Mouse (Mus musculus): Measurements from ENCODE around the gene Abcd3. TPM values are rescaled to one million over a fixed set of nuclear protein-coding genes. Genes with fewer than 3 reads are reported as not detected.
A peak's percentile ranks its signal among the peaks of the same experiment; 100 is the strongest.

The Abcd3 gene
- polyA plus RNA-seq, 1 experiment = 4.2 TPM

GRCm38 (mm10) chr3:121738742-121739342, 76.3 kb downstream of the Abcd3 start:
- no peaks in the 10 kb centered on the region for H3K27me3 ChIP-seq (ENCODE audit: control insufficient read depth, insufficient read depth, low read length)
- no peak overlapping the region for H3K27ac ChIP-seq (ENCODE audit: control insufficient read depth, insufficient read depth, low read depth, low read length)
- no peak overlapping the region for H3K4me3 ChIP-seq (ENCODE audit: control insufficient read depth, low read depth, low read length)
- no peaks in the 10 kb centered on the region for H3K36me3 ChIP-seq (ENCODE audit: control insufficient read depth, insufficient read depth, low read length)
- TF ChIP-seq CTCF (IDR thresholded peaks at IDR 0.05; ENCODE audit: control insufficient read depth, insufficient read depth, insufficient replicate concordance, low read depth, low read length) (no peak), POLR2A (IDR thresholded peaks at IDR 0.05; ENCODE audit: control insufficient read depth, low read depth, low read length) (no peak)
- H3K4me1 ChIP-seq (ENCODE audit: control insufficient read depth, insufficient read depth, low read length) = no peaks in the 10 kb centered on the region

- H3K4me3 ChIP-seq (ENCODE audit: control insufficient read depth, low read depth, low read length) = no peak overlapping the region
- TF ChIP-seq CTCF (IDR thresholded peaks at IDR 0.05; ENCODE audit: control insufficient read depth, insufficient read depth, insufficient replicate concordance, low read depth, low read length) (no peak), POLR2A (IDR thresholded peaks at IDR 0.05; ENCODE audit: control insufficient read depth, low read depth, low read length) (no peak)
- H3K27ac ChIP-seq (ENCODE audit: control insufficient read depth, insufficient read depth, low read depth, low read length) = no peak overlapping the region
- H3K4me1 ChIP-seq (ENCODE audit: control insufficient read depth, insufficient read depth, low read length) = no peaks in the 10 kb centered on the region
- no peaks in the 10 kb centered on the region for H3K27me3 ChIP-seq (ENCODE audit: control insufficient read depth, insufficient read depth, low read length)
- no peaks in the 10 kb centered on the region for H3K36me3 ChIP-seq (ENCODE audit: control insufficient read depth, insufficient read depth, low read length)
These were observed 77.2 kb downstream of the Abcd3 start for GRCm38 (mm10) chr3:121737901-121738300.

DNA sequence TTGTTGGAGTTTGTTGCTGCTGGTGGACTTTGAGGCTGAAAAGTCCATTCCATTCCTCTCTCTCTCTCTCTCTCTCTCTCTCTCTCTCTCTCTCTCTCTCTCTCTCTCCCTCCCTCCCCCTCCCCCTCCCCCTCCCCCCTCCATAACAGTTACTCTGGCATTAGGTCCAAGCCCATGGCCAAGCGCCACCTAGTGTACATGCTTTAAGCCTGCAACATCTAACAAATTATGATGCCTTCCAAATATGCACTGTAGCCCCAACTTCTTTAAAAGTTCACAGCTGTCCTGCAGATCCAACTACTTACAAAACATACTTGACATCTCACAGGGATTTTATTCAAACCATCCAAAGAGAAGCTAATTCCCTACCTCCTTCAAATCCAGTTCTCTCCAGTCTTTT, 77.6 kb downstream of the Abcd3 start:
- Histone ChIP-seq H3K36me3 (ENCODE audit: control insufficient read depth, insufficient read depth, low read length) (no peaks in the 10 kb centered on the region), H3K4me1 (ENCODE audit: control insufficient read depth, insufficient read depth, low read length) (no peaks in the 10 kb centered on the region), H3K27ac (ENCODE audit: control insufficient read depth, insufficient read depth, low read depth, low read length) (no peak overlapping the region), H3K27me3 (ENCODE audit: control insufficient read depth, insufficient read depth, low read length) (no peaks in the 10 kb centered on the region), H3K4me3 (ENCODE audit: control insufficient read depth, low read depth, low read length) (no peak overlapping the region)
- TF ChIP-seq CTCF (IDR thresholded peaks at IDR 0.05; ENCODE audit: control insufficient read depth, insufficient read depth, insufficient replicate concordance, low read depth, low read length) (no peak), POLR2A (IDR thresholded peaks at IDR 0.05; ENCODE audit: control insufficient read depth, low read depth, low read length) (no peak)

- H3K27me3 ChIP-seq (ENCODE audit: control insufficient read depth, insufficient read depth, low read length) = no peaks in the 10 kb centered on the region
- H3K4me1 ChIP-seq (ENCODE audit: control insufficient read depth, insufficient read depth, low read length) = no peaks in the 10 kb centered on the region
- no peaks in the 10 kb centered on the region for H3K36me3 ChIP-seq (ENCODE audit: control insufficient read depth, insufficient read depth, low read length)
- no peak overlapping the region for H3K4me3 ChIP-seq (ENCODE audit: control insufficient read depth, low read depth, low read length)
- TF ChIP-seq POLR2A (IDR thresholded peaks at IDR 0.05; ENCODE audit: control insufficient read depth, low read depth, low read length) (peak; percentile 34; the same call in 1 of the 2 replicates), CTCF (IDR thresholded peaks at IDR 0.05; ENCODE audit: control insufficient read depth, insufficient read depth, insufficient replicate concordance, low read depth, low read length) (peak; percentile 65; the same call in 1 of the 2 replicates)
- H3K27ac ChIP-seq (ENCODE audit: control insufficient read depth, insufficient read depth, low read depth, low read length) = peak overlapping the region; percentile 90
These were observed 78.9 kb downstream of the Abcd3 start for GRCm38 (mm10) chr3:121736025-121736744.

- no peak for TF ChIP-seq CTCF (IDR thresholded peaks at IDR 0.05; ENCODE audit: control insufficient read depth, insufficient read depth, insufficient replicate concordance, low read depth, low read length)
- TF ChIP-seq POLR2A (IDR thresholded peaks at IDR 0.05; ENCODE audit: control insufficient read depth, low read depth, low read length) = no peak
- Histone ChIP-seq H3K4me1 (ENCODE audit: control insufficient read depth, insufficient read depth, low read length) (no peaks in the 10 kb centered on the region), H3K27me3 (ENCODE audit: control insufficient read depth, insufficient read depth, low read length) (no peaks in the 10 kb centered on the region), H3K36me3 (ENCODE audit: control insufficient read depth, insufficient read depth, low read length) (no peaks in the 10 kb centered on the region), H3K4me3 (ENCODE audit: control insufficient read depth, low read depth, low read length) (no peak overlapping the region), H3K27ac (ENCODE audit: control insufficient read depth, insufficient read depth, low read depth, low read length) (peak overlapping the region; percentile 90)
These were observed 79.6 kb downstream of the Abcd3 start for GRCm38 (mm10) chr3:121735542-121735941.

GRCm38 (mm10) chr3:121729678-121730077, 85.4 kb downstream of the Abcd3 start:
- Histone ChIP-seq H3K27ac (ENCODE audit: control insufficient read depth, insufficient read depth, low read depth, low read length) (no peak overlapping the region), H3K36me3 (ENCODE audit: control insufficient read depth, insufficient read depth, low read length) (no peaks in the 10 kb centered on the region), H3K4me1 (ENCODE audit: control insufficient read depth, insufficient read depth, low read length) (peaks cover 3% of the 10 kb centered on the region; the same call in 1 of the 2 replicates), H3K4me3 (ENCODE audit: control insufficient read depth, low read depth, low read length) (no peak overlapping the region), H3K27me3 (ENCODE audit: control insufficient read depth, insufficient read depth, low read length) (no peaks in the 10 kb centered on the region)
- TF ChIP-seq CTCF (IDR thresholded peaks at IDR 0.05; ENCODE audit: control insufficient read depth, insufficient read depth, insufficient replicate concordance, low read depth, low read length) = no peak
- TF ChIP-seq POLR2A (IDR thresholded peaks at IDR 0.05; ENCODE audit: control insufficient read depth, low read depth, low read length) = no peak

DNA sequence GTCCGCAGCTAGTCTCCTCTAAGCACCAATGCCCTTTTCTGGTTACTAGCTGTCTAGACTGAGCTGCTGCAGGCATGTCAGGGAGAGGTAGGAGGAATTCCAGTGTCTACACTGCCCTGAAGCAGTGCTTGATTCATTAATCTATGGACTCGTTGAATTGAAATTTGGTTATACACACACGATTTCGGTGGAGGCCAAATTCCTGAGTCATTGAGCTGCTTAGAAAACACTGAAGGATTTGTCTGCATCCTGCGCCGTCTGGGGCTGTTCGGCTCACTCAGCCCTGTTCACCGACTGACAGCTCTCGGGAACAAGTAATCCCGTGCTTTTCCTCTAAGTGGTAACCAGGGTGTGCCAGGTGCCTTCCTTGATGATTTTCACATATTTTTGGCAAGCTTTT, 89.5 kb downstream of the Abcd3 start:
- H3K36me3 ChIP-seq (ENCODE audit: control insufficient read depth, insufficient read depth, low read length) = no peaks in the 10 kb centered on the region
- H3K27ac ChIP-seq (ENCODE audit: control insufficient read depth, insufficient read depth, low read depth, low read length) = no peak overlapping the region
- peaks cover 19% of the 10 kb centered on the region for H3K4me1 ChIP-seq (ENCODE audit: control insufficient read depth, insufficient read depth, low read length)
- H3K27me3 ChIP-seq (ENCODE audit: control insufficient read depth, insufficient read depth, low read length) = no peaks in the 10 kb centered on the region
- no peak for TF ChIP-seq POLR2A (IDR thresholded peaks at IDR 0.05; ENCODE audit: control insufficient read depth, low read depth, low read length)
- TF ChIP-seq CTCF (IDR thresholded peaks at IDR 0.05; ENCODE audit: control insufficient read depth, insufficient read depth, insufficient replicate concordance, low read depth, low read length) = no peak
- no peak overlapping the region for H3K4me3 ChIP-seq (ENCODE audit: control insufficient read depth, low read depth, low read length)
